Mouse (Mus musculus) kidney, adult 2 months (tissue): ENCODE results near the gene Cog1.

Source experiments
- CTCF ChIP-seq: fragments of 200-500 bp; conservative IDR thresholded peaks from 2 replicates; pipeline ENCODE4 v1.5.1; 2011; ENCODE audit warnings: low read depth, mild to moderate bottlenecking, control low read depth, low read length, moderate library complexity, mixed read lengths; ENCODE audit not compliant: insufficient read depth, insufficient read length
- POLR2A ChIP-seq: fragments of 200-500 bp; IDR thresholded peaks from one replicate; pipeline ENCODE4 v1.6.1; 2011; ENCODE audit warnings: low read depth, low read length, control low read depth

DNA sequence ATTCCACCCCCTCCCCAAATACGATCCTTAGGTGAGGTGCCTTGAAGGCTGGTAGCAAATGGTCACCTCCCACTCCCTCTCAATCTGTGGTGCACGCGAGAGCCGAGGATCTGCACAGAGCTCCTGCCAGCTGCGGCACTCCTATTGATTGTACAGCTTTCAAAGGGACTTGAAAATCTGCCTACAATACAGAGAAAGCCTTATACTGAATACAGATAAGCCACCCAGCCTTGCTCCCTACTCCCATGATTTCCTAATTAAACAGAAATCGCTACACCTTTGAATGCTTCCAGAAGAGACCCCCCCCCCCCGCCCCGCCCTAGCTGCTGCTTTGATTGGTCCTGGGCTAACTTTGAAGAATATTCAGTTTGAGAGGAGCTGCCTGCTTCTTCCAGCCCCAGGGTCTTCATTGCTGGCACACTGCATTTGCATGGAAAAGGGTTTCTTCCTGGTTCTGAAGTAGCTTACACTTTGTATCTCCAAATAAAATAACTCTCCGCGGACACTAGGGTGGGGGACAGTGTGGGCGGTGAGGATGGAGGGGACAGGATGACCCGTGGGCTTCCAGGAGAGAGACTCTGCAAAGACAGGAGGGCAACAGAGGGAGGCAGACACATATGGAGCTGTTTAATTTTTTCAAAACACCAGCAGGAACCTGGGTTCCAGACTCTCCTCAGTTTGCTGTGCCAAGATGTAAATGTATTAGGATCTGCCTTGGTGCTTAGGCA, 47.2 kb upstream of the Cog1 start:
- TF ChIP-seq POLR2A (no peak), CTCF (no peak)
